Mouse (Mus musculus) left cerebral cortex, adult 11 months (tissue): ENCODE results near the gene Cd209a.
"Not testable (repeated sequence)": the region's sequence is repeated elsewhere in the genome, so short reads cannot be mapped to it uniquely, and the experiment has no call there.

ENCODE experiments used
- DNase-seq: peaks from one replicate; pipeline ENCODE4 v3.0.0; 2022; ENCODE audit warnings: low spot score

Gene Cd209a

DNA sequence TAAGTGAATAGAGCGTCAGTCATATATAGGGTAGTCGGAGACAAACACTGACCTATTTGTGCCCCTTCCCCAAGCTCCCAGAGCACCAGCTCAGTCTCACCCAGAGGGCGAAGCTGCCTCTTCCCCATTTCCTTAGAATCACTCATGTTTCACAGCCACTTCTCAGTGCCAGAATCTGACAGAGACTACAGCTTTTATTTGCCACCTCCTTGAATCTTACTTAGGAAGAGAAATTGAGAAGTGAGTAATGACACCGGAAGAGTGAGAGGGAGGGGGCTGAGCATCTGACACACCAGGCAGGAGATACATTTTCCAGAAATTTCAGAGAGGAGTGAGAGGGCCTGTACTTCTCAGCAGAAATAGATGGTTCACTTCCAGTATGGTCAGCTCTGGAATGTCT lies at the start of gene Cd209a:
Gene Cd209a (minus strand): TSS at position 224 of the 400 bp plus-strand sequence.
- no peak for DNase-seq

GRCm38 (mm10) chr8:3768641-3769040 lies 19.9 kb upstream of the Cd209a start:
- not testable (repeated sequence) for DNase-seq

DNA sequence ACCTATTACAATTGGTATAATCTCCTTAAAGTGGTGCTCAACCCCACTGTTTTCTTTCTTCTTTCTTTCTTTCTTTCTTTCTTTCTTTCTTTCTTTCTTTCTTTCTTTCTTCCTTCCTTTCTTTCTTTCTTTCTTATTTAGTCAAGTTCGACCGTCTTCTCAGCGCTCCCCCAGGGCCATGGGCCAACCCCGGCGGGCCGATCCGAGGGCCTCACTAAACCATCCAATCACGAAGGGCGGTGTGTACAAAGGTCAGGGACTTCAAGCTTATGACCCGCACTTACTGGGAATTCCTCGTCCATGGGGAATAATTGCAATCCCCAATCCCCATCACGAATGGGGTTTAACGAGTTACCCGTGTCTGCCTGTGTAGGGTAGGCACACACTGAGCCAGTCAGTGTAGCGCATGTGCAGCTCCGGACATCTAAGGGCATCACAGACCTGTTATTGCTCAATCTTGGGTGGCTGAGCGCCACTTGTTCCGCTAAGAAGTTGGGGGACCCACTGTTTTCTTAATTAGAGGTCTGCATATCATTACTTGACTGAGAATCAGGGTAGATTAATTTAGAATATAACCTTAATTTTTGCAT lies 5.6 kb upstream of the Cd209a start:
- DNase-seq = no peak

DNA sequence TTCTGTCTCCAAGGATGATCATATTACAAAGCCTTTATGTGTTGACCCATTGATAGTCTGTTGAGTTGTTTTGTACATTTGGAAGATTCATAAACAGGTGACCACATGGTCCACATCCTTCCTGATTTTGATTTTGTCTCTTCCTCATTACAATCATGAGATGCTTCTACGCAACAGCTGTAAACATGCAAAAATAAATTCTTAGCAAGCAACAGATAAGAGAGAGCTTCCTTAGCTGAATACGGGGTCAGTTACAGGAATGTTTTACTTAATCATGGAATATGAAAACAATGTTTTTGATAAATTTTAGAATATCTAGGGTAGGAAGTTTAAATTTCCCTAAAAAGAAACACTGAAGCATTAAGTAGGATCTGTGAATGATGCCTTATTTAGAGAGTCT lies 11.8 kb downstream of the Cd209a start:
- DNase-seq = no peak

DNA sequence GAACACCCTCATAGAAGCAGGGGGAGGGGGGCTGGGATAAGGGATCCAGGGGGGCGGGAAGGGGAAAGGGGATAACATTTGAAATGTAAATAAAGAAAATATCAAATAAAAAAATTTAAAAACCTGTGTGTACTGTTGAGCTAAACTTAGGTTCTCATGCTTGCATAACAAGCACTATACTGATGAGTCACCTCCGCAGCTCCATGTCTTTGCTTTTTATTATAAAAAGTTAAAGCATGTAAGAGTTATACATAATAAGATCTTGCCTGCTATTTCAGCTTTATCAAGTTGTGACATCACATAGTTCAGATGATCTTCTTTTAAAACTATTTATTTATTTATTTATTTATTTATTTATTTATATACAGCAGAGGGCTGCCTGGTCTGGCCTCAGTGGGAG lies 13.2 kb downstream of the Cd209a start:
- DNase-seq = no peak

DNA sequence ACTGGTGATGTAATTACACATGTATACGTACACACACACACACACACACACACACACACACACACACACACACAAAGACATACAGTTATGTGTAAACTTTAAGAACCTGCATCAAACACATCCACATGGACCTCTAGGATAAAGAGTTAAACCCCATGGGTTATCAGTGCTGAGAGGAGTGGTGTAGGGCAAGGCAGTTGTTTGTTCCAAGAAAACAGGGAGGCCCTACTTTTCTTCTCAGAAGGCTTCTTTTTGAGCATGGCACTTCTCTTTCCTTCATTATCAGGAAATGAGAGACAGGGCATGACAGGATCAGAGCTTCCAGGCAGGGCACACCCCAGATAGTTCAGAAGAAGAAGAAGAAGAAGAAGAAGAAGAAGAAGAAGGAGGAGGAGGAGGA lies 14.7 kb downstream of the Cd209a start:
- no peak for DNase-seq

GRCm38 (mm10) chr8:3721041-3721440 lies 27.7 kb downstream of the Cd209a start:
- DNase-seq = no peak

DNA sequence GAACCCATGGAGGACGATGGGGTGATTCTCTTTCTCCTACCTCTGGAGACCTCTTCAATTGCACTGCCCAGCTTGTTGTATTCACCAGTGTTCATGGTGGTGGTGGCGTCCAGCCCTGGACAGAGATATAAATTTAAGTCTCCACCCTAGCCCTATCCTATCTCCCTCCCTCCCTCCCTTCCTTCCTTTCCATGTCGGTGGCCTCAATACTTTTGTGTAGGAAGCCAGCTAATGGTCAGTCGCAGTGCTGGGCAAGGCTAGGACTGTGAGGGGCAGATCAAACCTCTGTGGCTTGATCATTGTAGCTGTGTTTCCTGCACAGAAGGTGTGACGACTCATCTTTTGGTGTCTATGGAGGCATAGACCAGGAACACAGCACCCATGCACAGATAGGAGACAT lies 28.2 kb downstream of the Cd209a start, which contains the start of gene Clec4g:
Gene Clec4g (minus strand): TSS at position 101 of the 400 bp plus-strand sequence.
- no peak for DNase-seq

DNA sequence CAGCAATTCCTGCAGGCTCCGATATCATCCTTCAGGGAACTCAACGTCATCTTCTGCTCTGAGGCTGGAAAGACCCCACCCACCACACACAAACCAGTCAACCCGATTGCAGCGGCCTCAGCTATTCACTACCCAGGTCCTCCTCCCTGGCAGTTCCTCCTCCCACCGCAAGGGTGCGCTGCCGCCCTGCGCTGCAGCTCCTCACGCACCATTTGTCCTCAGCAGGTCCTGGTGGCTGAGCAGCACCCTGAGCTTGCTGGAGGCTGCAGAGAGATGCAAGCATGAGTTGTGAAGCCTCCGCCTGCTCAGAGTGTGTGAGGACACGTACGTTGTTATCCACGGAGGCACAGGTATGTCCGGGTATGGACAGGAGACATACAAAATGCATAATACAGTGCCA lies 30.2 kb downstream of the Cd209a start:
- DNase-seq = peak; percentile 46

DNA sequence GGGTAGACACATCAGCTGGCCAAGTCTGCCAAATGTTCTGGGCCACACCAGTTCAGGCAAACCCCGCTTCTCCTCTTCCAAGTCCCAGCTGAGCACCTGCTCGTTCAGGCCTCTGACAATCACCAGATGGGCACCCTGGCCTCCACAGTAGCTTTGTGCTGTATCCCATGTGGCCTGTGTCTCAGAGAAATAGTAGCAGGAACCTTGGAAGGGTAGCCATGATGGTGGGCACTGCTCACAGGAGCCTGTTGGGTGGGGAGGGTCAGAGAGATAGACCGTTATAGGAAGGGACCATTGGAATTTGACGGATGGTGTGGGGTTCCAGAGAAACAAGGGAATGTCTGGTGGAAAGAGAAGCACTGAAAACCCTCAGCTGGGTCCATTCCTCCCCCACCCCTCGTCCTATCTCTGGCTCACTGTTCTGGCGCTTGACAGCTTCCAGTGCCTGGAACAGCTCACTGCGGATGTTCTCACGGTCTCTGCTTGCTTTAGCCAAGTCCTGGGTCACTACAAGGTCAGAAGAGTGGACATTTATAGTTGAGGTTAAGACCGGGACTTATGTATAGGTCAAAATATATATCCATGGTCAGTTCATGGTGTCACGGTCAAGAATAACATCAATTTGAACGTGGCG lies 31.3 kb downstream of the Cd209a start:
- DNase-seq = no peak

DNA sequence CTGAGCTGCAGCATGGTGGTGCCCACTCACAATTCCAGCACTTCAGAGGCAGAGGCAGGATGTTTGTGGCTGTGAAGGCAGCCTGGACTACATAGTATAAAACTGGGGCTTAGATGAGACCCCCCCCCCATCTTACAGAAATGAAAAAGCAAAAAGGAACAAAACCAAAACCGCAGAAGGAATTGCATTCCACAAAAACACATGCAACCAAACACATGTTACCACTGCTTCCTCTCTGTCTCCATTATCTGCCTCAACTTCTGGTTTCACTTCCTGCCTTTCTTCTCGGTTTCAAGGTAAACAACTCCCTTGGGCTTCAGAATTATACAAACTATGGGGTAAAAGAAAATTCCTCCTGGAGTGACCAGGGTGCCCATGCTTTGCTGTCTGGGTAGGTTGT lies 37.1 kb downstream of the Cd209a start:
- DNase-seq = no peak

GRCm38 (mm10) chr8:3710312-3710711 lies 38.5 kb downstream of the Cd209a start:
- no peak for DNase-seq

DNA sequence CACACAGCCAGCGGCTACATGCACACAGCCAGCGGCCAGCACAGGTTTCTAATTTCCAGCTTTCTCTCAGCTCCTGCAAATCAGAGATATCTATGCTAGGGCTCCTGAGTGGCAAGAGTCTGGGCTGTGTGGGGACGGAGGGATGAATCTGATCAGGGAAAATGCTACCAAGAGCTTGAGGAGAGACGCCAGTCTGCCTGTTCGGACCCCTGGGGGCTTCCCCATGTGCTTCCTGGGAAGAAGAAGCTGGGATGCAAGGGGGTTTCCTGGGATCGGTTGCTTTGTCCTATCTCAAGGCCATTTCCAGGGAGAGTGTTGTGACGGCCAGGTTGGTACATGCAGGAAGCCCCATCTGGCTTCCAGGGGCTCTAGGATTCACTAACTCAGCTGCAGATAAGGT lies 41.2 kb downstream of the Cd209a start:
- no peak for DNase-seq

DNA sequence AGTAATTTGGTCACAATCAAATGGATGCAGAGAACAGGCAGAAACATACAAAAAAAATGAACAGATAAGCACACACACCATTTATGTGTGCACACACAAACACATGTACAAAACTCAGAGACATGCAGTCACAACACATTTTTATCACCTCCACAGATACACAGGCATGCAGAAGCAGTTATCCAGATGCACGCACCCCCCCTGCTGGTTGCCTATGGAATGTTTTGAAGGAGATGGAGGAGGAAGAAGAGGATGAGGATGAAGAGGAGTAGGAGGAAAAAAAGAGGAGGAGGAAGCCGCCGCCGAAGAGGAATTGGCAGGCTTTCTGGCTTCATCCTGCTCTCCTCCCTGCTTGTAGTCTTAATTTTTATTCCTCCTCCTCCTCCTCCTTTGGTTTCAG lies 43.1 kb downstream of the Cd209a start:
- DNase-seq = no peak

DNA sequence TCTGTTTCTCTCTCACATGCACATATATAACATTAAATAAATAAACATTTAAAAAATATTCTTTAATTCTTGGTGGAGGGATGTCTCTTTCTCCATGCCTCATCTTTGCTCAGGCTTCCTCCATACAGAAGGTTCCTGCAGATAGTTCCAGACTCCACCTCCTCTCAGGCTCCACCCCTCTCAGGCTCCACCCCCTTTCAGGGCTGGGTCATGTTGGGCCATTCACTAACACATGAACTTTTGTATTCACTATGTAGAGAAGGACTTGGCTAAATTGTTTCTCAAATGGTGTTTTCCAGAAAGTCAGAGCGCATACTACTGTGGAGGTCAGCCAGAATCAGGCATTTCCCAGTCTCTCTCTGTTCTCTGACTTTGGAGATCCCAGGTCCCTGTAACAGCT lies 47.3 kb downstream of the Cd209a start:
- DNase-seq = no peak

DNA sequence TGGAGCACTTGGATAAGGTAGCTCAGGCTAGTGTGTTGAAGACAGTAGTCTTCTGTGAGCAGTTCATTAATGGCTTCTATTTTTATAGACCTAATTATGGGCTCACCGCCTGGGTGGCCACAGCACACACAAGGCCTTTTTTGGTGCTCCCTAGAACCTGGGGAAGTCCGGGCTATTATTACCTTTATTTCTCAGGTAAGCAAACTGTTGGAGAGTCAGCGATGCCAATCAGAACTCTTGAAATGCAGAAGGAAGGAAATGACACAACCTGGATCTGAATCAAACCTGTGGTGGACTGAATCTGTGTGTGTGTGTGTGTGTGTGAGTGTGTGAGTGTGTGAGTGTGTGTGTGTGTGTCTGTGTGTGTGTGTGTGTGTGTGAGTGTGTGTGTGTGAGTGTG lies 54.7 kb downstream of the Cd209a start, which contains the start of gene Fcer2a:
Gene Fcer2a (minus strand): TSS at position 55 of the 400 bp plus-strand sequence.
- no peak for DNase-seq
